Mouse (Mus musculus) bone marrow macrophage, adult 2 months (primary cell): ENCODE measurements around the gene Klhl24.

ENCODE experiments used
- CTCF ChIP-seq: IDR thresholded peaks from 2 replicates; pipeline ENCODE4 v1.5.1; 2012; ENCODE audit warnings: low read depth, mild to moderate bottlenecking, low read length, moderate library complexity
- POLR2A ChIP-seq: IDR thresholded peaks from 2 replicates; pipeline ENCODE4 v1.6.1; 2012; ENCODE audit warnings: mild to moderate bottlenecking, low read depth, low read length, borderline replicate concordance

GRCm38 (mm10) chr16:20112649-20113048, 15.3 kb downstream of the Klhl24 start:
- TF ChIP-seq CTCF (no peak), POLR2A (no peak)
